Mouse (Mus musculus) forebrain, embryonic 11.5 days (tissue): ENCODE data around the gene Phc2. TPM values are rescaled to one million over a fixed set of nuclear protein-coding genes. Genes with fewer than 3 reads are reported as not detected.
A peak's percentile ranks its signal among the peaks of the same experiment; 100 is the strongest.

ENCODE experiments used
- ATAC-seq: fragments of 200-750 bp; cut with Nextera tagmentation; replicated peaks from 2 replicates; pipeline ENCODE4 v1.8.0; 2017; ENCODE audit warnings: moderate TSS enrichment; ENCODE audit not compliant: low FRiP score
- DNase-seq: peaks from one replicate; pipeline ENCODE4 v3.0.0-alpha.2; 2017; ENCODE audit warnings: low spot score
- H3K27ac ChIP-seq: fragments of 300-500 bp; sonication (generic); 2 replicates; pipeline ENCODE4 v1.5.1; 2014; ENCODE audit warnings: low read depth, low read length
- H3K27me3 ChIP-seq: fragments of 300-500 bp; sonication (generic); 2 replicates; pipeline ENCODE4 v1.6.1; 2014; ENCODE audit warnings: mild to moderate bottlenecking, low read length, mixed read lengths; ENCODE audit not compliant: control insufficient read depth, insufficient read depth
- H3K36me3 ChIP-seq: fragments of 300-500 bp; sonication (generic); 2 replicates; pipeline ENCODE4 v1.6.1; 2014; ENCODE audit warnings: mild to moderate bottlenecking, low read length, moderate library complexity, mixed read lengths; ENCODE audit not compliant: control insufficient read depth, insufficient read depth
- H3K4me1 ChIP-seq: fragments of 300-500 bp; sonication (generic); replicated peaks from 2 replicates; pipeline ENCODE4 v1.6.1; 2014; ENCODE audit warnings: low read length, mixed read lengths; ENCODE audit not compliant: control insufficient read depth, insufficient read depth
- H3K4me2 ChIP-seq: fragments of 300-500 bp; sonication (generic); 2 replicates; pipeline ENCODE4 v1.6.1; 2014; ENCODE audit warnings: low read depth, mild to moderate bottlenecking, low read length, moderate library complexity, mixed read lengths; ENCODE audit not compliant: severe bottlenecking
- H3K4me3 ChIP-seq: fragments of 300-500 bp; sonication (generic); 2 replicates; pipeline ENCODE4 v1.5.1; 2014; ENCODE audit warnings: low read depth, low read length
- H3K9ac ChIP-seq: fragments of 300-500 bp; sonication (generic); 2 replicates; pipeline ENCODE4 v1.6.1; 2014; ENCODE audit warnings: low read length
- H3K9me3 ChIP-seq: fragments of 300-500 bp; sonication (generic); 2 replicates; pipeline ENCODE4 v1.6.1; 2016; ENCODE audit warnings: low read length, mixed read lengths; ENCODE audit not compliant: control insufficient read depth
- WGBS: fragments of 180-500 bp; shearing (Covaris S2); extraction: QIAGEN DNeasy Blood & Tissue Kit; methylation state at CpG from one replicate; pipeline ENCODE4 v1.1.7; 2014; 5-methylcytosine and 5-hydroxymethylcytosine counted together
- polyA plus RNA-seq: library from polyadenylated mRNA; unstranded; fragments of >200 nt; fragmentation: Nextera tagmentation; extraction: Ambion mirVana; gene quantifications from 2 replicates; pipeline ENCODE4 v1.2.1, GENCODE M21; 2014

Gene Phc2
- polyA plus RNA-seq, 1 experiment from 2014 or later, result 133 TPM

- H3K9me3 ChIP-seq, result no peaks in the 10 kb centered on the region
- no peak overlapping the region for H3K4me3 ChIP-seq
- ATAC-seq, result no peak
- H3K9ac ChIP-seq, result no peak overlapping the region
- H3K27ac ChIP-seq, result no peak overlapping the region
- DNase-seq, result no peak
- no peaks in the 10 kb centered on the region for H3K27me3 ChIP-seq
- no peak overlapping the region for H3K4me2 ChIP-seq
- 88% methylated on average over 15 of the region's 15 CpGs for WGBS
- H3K36me3 ChIP-seq, result no peaks in the 10 kb centered on the region
- H3K4me1 ChIP-seq, result no peaks in the 10 kb centered on the region
Observed at GRCm38 (mm10) chr4:128705138-128705720, 50.7 kb downstream of the Phc2 start.

GRCm38 (mm10) chr4:128706626-128707025, 52.1 kb downstream of the Phc2 start:
- H3K27me3 ChIP-seq, result no peaks in the 10 kb centered on the region
- H3K36me3 ChIP-seq, result no peaks in the 10 kb centered on the region
- 23% methylated on average over 9 of the region's 9 CpGs for WGBS
- ATAC-seq (no peak), DNase-seq (peak; percentile 66)
- no peaks in the 10 kb centered on the region for H3K9me3 ChIP-seq
- H3K4me3 ChIP-seq, result no peak overlapping the region
- no peak overlapping the region for H3K4me2 ChIP-seq
- peaks cover 6% of the 10 kb centered on the region for H3K4me1 ChIP-seq
- no peak overlapping the region for H3K27ac ChIP-seq
- H3K9ac ChIP-seq, result no peak overlapping the region

- Histone ChIP-seq H3K4me1 (peaks cover 13% of the 10 kb centered on the region), H3K27me3 (no peaks in the 10 kb centered on the region), H3K4me2 (no peak overlapping the region), H3K9ac (no peak overlapping the region), H3K36me3 (no peaks in the 10 kb centered on the region), H3K4me3 (no peak overlapping the region), H3K27ac (no peak overlapping the region), H3K9me3 (no peaks in the 10 kb centered on the region)
- ATAC-seq, result no peak
- DNase-seq, result no peak
- 52% methylated on average over 4 of the region's 4 CpGs for WGBS
Observed at GRCm38 (mm10) chr4:128707384-128707783, 52.9 kb downstream of the Phc2 start.

GRCm38 (mm10) chr4:128709061-128709780, 54.7 kb downstream of the Phc2 start:
- H3K9ac ChIP-seq, result no peak overlapping the region
- no peak overlapping the region for H3K4me3 ChIP-seq
- DNase-seq (no peak), ATAC-seq (no peak)
- H3K27me3 ChIP-seq, result no peaks in the 10 kb centered on the region
- no peaks in the 10 kb centered on the region for H3K9me3 ChIP-seq
- no peaks in the 10 kb centered on the region for H3K36me3 ChIP-seq
- H3K27ac ChIP-seq, result no peak overlapping the region
- 85% methylated on average over 15 of the region's 15 CpGs for WGBS
- no peak overlapping the region for H3K4me2 ChIP-seq
- peaks cover 21% of the 10 kb centered on the region for H3K4me1 ChIP-seq

- Histone ChIP-seq H3K4me3 (no peak overlapping the region), H3K36me3 (no peaks in the 10 kb centered on the region), H3K9me3 (no peaks in the 10 kb centered on the region), H3K9ac (no peak overlapping the region), H3K27ac (no peak overlapping the region), H3K4me2 (no peak overlapping the region), H3K27me3 (no peaks in the 10 kb centered on the region), H3K4me1 (peaks cover 27% of the 10 kb centered on the region)
- DNase-seq (no peak), ATAC-seq (no peak)
- 91% methylated on average over 12 of the region's 12 CpGs for WGBS
Observed at GRCm38 (mm10) chr4:128709781-128710166, 55.3 kb downstream of the Phc2 start.

GRCm38 (mm10) chr4:128710286-128710685, 55.8 kb downstream of the Phc2 start:
- ATAC-seq, result no peak
- H3K9ac ChIP-seq, result no peak overlapping the region

GRCm38 (mm10) chr4:128710800-128711199, 56.3 kb downstream of the Phc2 start:
- Histone ChIP-seq H3K4me2 (peak overlapping the region; percentile 8; the same call in 1 of the 2 replicates), H3K9me3 (no peaks in the 10 kb centered on the region), H3K9ac (no peak overlapping the region; the same call in 1 of the 2 replicates), H3K27ac (no peak overlapping the region), H3K4me3 (no peak overlapping the region), H3K27me3 (no peaks in the 10 kb centered on the region), H3K36me3 (no peaks in the 10 kb centered on the region), H3K4me1 (peaks cover 35% of the 10 kb centered on the region)
- DNase-seq (no peak), ATAC-seq (no peak; the same call in 1 of the 2 replicates)
- WGBS, result 74% methylated on average over 9 of the region's 9 CpGs

More at GRCm38 (mm10) chr4:128710286-128710685, 55.8 kb downstream of the Phc2 start:
- 78% methylated on average over 6 of the region's 6 CpGs for WGBS
- Histone ChIP-seq H3K9me3 (no peaks in the 10 kb centered on the region), H3K4me2 (no peak overlapping the region), H3K27me3 (no peaks in the 10 kb centered on the region), H3K4me3 (no peak overlapping the region), H3K27ac (no peak overlapping the region), H3K4me1 (peaks cover 32% of the 10 kb centered on the region), H3K36me3 (no peaks in the 10 kb centered on the region)
- no peak for DNase-seq

GRCm38 (mm10) chr4:128711455-128712135, 57.1 kb downstream of the Phc2 start:
- 2% methylated on average over 24 of the region's 24 CpGs for WGBS
- 0 out of 2 replicates have a peak overlapping the region, but pooled peaks have one; percentile 25 for H3K27ac ChIP-seq

More at GRCm38 (mm10) chr4:128711455-128712135, 57.1 kb downstream of the Phc2 start:
- Histone ChIP-seq H3K9ac (peak overlapping the region; percentile 47), H3K4me3 (peak overlapping the region; percentile 19), H3K36me3 (no peaks in the 10 kb centered on the region), H3K27me3 (no peaks in the 10 kb centered on the region), H3K4me1 (peaks cover 40% of the 10 kb centered on the region), H3K9me3 (no peaks in the 10 kb centered on the region), H3K4me2 (peak overlapping the region; percentile 37)
- peak; percentile 43 for ATAC-seq
- DNase-seq, result peak; percentile 96
